Mouse (Mus musculus): ENCODE results near the gene Kmt5b.

DNA sequence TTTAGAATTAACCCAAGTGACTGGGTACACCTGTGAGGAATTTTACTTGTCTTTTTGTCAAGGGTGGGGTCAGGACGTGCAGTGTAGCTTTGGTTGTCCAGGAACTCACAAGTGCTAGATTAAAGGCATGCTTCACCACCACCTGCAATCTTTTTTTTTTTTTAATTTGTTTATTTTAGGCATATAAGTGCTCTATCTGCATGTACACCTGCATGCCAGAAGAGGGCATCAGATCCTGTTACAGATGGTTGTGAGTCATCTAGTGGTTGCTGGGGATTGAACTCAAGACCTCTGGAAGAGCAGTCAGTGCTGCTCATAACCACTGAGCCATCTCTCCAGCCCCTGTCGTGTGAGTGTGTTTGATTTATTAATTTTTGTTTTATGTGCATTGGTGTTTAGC is 38.3 kb upstream of the Kmt5b start:
- TF ChIP-seq GATA1 (IDR thresholded peaks at IDR 0.05; ENCODE audit: borderline replicate concordance, low read length) = no peak
- TF ChIP-seq FLI1 (IDR thresholded peaks at IDR 0.05; ENCODE audit: low read length) = no peak
